Mouse (Mus musculus) liver, embryonic 14.5 days (tissue): ENCODE data around the gene Gadd45g. TPM values are rescaled to one million over a fixed set of nuclear protein-coding genes. Genes with fewer than 3 reads are reported as not detected.

Experiments
- ATAC-seq: fragments of 200-750 bp; cut with Nextera tagmentation; 2 replicates; pipeline ENCODE4 v1.8.0; 2017; ENCODE audit warnings: moderate number of reproducible peaks, mild to moderate bottlenecking, moderate library complexity; ENCODE audit not compliant: insufficient read depth
- DNase-seq, 3 experiments: peaks; one replicate each; pipeline ENCODE4 v3.0.0-alpha.2; 2012 to 2013; ENCODE audit warnings: low read depth in 3 of 3, low spot score in 3 of 3
- H3K27ac ChIP-seq: fragments of 300-500 bp; sonication (generic); 2 replicates; pipeline ENCODE4 v1.5.1; 2014; ENCODE audit warnings: moderate library complexity, mild to moderate bottlenecking, control low read depth, inconsistent platforms
- H3K27me3 ChIP-seq: fragments of 300-500 bp; sonication (generic); 2 replicates; pipeline ENCODE4 v1.6.1; 2014; ENCODE audit warnings: mild to moderate bottlenecking, low read length, moderate library complexity; ENCODE audit not compliant: control insufficient read depth, insufficient read depth
- H3K36me3 ChIP-seq: fragments of 300-500 bp; sonication (generic); replicated peaks from 2 replicates; pipeline ENCODE4 v1.6.1; 2014; ENCODE audit warnings: low read depth; ENCODE audit not compliant: control insufficient read depth, insufficient read depth
- H3K4me1 ChIP-seq, 2 experiments: fragments of 200-500 bp in 1 of 2; fragments of 300-500 bp in 1 of 2; sonication (generic) in 1 of 2; replicated peaks; 2 replicates each; pipeline ENCODE4 v1.6.1; 2012 to 2014; ENCODE audit warnings: antibody characterized with exemption in 1 of 2, inconsistent platforms in 1 of 2, low read length in 1 of 2; ENCODE audit not compliant: control insufficient read depth in 2 of 2, insufficient read depth in 2 of 2
- H3K4me2 ChIP-seq: fragments of 300-500 bp; sonication (generic); 2 replicates; pipeline ENCODE4 v1.6.1; 2014; ENCODE audit warnings: low read depth, mild to moderate bottlenecking, control low read depth, moderate library complexity
- H3K4me3 ChIP-seq, 2 experiments: fragments of 200-500 bp in 1 of 2; fragments of 300-500 bp in 1 of 2; sonication (generic) in 1 of 2; 2 replicates each; pipeline ENCODE4 v1.5.1; 2012 to 2014; ENCODE audit warnings: low read depth in 2 of 2, low read length in 2 of 2, mild to moderate bottlenecking in 2 of 2, control low read depth in 1 of 2, inconsistent platforms in 1 of 2, moderate library complexity in 1 of 2; ENCODE audit not compliant: insufficient read depth in 1 of 2
- H3K9ac ChIP-seq: fragments of 300-500 bp; sonication (generic); replicated peaks from 2 replicates; pipeline ENCODE4 v1.6.1; 2014; ENCODE audit warnings: mild to moderate bottlenecking, control low read depth, moderate library complexity
- H3K9me3 ChIP-seq: fragments of 300-500 bp; sonication (generic); 2 replicates; pipeline ENCODE4 v1.6.1; 2016; ENCODE audit warnings: low read length, mixed read lengths; ENCODE audit not compliant: control insufficient read depth
- CTCF ChIP-seq: IDR thresholded peaks from 2 replicates; pipeline ENCODE4 v1.5.1; 2016; ENCODE audit warnings: antibody characterized with exemption, low read depth, control low read depth
- EP300 ChIP-seq: IDR thresholded peaks from 2 replicates; pipeline ENCODE4 v1.6.1; 2016; ENCODE audit warnings: antibody characterized with exemption, low read depth
- WGBS: fragments of 180-500 bp; shearing (Covaris S2); extraction: QIAGEN DNeasy Blood & Tissue Kit; methylation state at CpG from one replicate; pipeline ENCODE4 v1.1.7; 2014; ENCODE audit not compliant: insufficient replicate concordance; 5-methylcytosine and 5-hydroxymethylcytosine counted together
- polyA plus RNA-seq, 2 experiments: library from polyadenylated mRNA; depleted of rRNA in 1 of 2; stranded (reverse) in 1 of 2; unstranded in 1 of 2; fragments of >200 nt; fragmentation: Nextera tagmentation in 1 of 2; extraction: Ambion mirVana in 1 of 2; gene quantifications; 2 replicates each; pipeline versions ENCODE4 v1.2.1 to v1.2.3; 2012 to 2014

The Gadd45g gene
- polyA plus RNA-seq, 2 experiments: 12.7 to 14.4 TPM

DNA sequence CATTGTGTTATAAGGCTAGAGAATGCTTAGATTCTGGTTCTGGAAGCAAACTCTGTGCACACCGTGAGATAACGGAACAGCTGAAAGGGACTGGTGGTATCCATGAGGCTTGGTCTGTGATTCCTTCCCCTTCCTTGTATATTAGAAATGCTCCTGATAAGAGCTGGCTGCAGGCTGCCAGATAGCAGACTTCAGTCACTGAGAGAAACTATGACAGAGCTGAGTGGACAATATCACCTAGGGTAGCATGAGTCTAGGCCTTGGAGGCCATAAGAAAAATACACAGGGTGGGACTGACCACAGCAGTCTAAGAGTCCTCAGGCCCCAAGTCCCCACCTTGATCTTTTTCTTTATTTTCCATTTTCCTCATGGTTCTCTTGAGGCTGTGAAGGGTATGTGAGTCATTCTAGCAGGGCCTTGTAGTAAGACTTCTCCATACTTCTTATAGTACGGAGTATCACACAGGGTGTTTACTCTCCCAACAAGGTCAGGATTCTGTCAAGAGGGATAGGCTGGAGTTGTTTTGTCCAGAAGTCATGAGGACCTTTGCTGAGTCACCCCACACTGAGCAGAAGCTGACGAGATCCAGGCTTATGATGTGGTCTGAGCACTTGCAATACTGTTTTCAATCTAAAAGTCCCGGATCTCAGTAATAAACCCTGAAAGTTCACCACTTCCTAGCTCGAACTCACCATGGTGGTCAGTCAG, 45.5 kb downstream of the Gadd45g start:
- DNase-seq: no peak
- H3K9me3 ChIP-seq: no peaks in the 10 kb centered on the region
- 44% methylated on average over 6 of the region's 6 CpGs for WGBS

DNA sequence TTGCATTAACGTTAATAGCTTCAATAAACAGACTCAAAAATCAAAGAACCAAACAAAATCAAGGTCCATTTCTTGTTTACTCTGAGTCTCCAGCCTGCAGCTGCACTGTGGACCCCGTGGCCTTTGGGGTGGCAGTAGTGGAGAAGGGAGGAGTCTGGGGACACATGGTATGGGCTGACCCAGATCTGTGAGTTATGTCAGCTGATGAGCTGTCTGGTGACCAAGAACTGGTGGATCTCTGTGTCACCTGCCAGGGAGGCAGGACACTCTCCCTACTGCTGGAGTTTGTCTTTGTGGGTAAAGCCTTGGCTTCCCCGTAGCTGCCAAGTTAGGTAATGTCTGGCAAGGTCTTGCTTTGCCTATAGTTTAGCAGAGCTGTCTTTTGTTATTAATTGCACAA, 51.1 kb downstream of the Gadd45g start:
- no peak overlapping the region for H3K9ac ChIP-seq
- no peak overlapping the region for H3K4me2 ChIP-seq
- H3K27me3 ChIP-seq: no peaks in the 10 kb centered on the region
- H3K4me1 ChIP-seq: peaks cover 0 to 10% of the 10 kb centered on the region in 2 experiments; a peak in 2 of 4 replicates
- H3K27ac ChIP-seq: no peak overlapping the region
- H3K4me3 ChIP-seq: no peak overlapping the region
- ATAC-seq (peak; percentile 58; the same call in 1 of the 2 replicates), DNase-seq (no peak)
- no peaks in the 10 kb centered on the region for H3K9me3 ChIP-seq
- TF ChIP-seq EP300 (no peak), CTCF (no peak)
- H3K36me3 ChIP-seq: no peaks in the 10 kb centered on the region
- 64% methylated on average over 3 of the region's 3 CpGs for WGBS

More for the DNA sequence above, 45.5 kb downstream of the Gadd45g start:
- ATAC-seq: 0 out of 2 replicates have a peak, but pooled peaks have one; percentile 41
- no peaks in the 10 kb centered on the region for H3K27me3 ChIP-seq
- no peak overlapping the region for H3K4me2 ChIP-seq
- H3K9ac ChIP-seq: no peak overlapping the region
- no peak overlapping the region for H3K4me3 ChIP-seq
- TF ChIP-seq CTCF (no peak), EP300 (no peak)
- no peak overlapping the region for H3K27ac ChIP-seq
- 0 out of 4 replicates have a peak, but pooled peaks cover 0 to 7% of the 10 kb centered on the region in 2 experiments for H3K4me1 ChIP-seq
- no peaks in the 10 kb centered on the region for H3K36me3 ChIP-seq

Other genes starting within 250 kb of the Gadd45g start
- 241 and 279 TPM in 2 replicates for gene Cks2, start 201.4 kb upstream of the Gadd45g start, polyA plus RNA-seq (2012; rRNA removed)
- gene Cks2, start 201.4 kb upstream of the Gadd45g start, polyA plus RNA-seq (2014; fragmentation: Nextera tagmentation; extraction: Ambion mirVana): 487 and 490 TPM in 2 replicates
- gene Secisbp2, start 195.0 kb upstream of the Gadd45g start, polyA plus RNA-seq (2012; rRNA removed): 8.5 and 12.2 TPM in 2 replicates
- 11.8 and 12.5 TPM in 2 replicates for gene Secisbp2, start 195.0 kb upstream of the Gadd45g start, polyA plus RNA-seq (2014; fragmentation: Nextera tagmentation; extraction: Ambion mirVana)
- gene Sema4d, start 52.9 kb upstream of the Gadd45g start, polyA plus RNA-seq (2012; rRNA removed): 4.2 and 4.7 TPM in 2 replicates
- gene Sema4d, start 52.9 kb upstream of the Gadd45g start, polyA plus RNA-seq (2014; fragmentation: Nextera tagmentation; extraction: Ambion mirVana): 4.6 and 6.1 TPM in 2 replicates